Mouse (Mus musculus) c-Kit-positive CD71-negative TER-119-negative erythroid progenitor cells, embryonic 14.5 days (primary cell): ENCODE results near the gene Pla2g2d.
"Not testable (repeated sequence)": the region's sequence is repeated elsewhere in the genome, so short reads cannot be mapped to it uniquely, and the experiment has no call there.

Experiments
- DNase-seq: peaks from one replicate; pipeline ENCODE4 v3.0.0-alpha.2; 2013; ENCODE audit warnings: low read depth

Pla2g2d gene

GRCm38 (mm10) chr4:138782098-138782497, 6.6 kb downstream of the Pla2g2d start:
- DNase-seq, result no peak

DNA sequence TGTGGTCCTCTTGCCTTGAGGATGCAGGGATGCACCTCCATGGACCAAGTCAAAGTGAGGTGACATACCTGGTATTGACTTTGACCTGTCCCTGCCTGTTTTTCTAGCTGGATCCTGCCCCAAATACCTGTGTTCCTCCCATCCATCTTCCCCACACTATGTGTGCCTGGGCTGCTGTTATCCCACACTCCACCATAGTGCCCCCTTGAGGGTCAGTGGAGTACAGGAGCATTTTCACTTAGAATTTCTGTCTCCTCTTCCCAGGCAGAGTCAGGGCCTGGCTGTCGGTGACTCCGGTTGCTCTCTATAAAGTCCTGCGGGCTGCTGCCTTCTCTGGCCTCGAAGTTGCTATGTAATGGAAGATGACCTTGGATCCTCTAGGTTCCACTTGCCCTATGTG, 10.2 kb downstream of the Pla2g2d start:
- no peak for DNase-seq

- no peak for DNase-seq
Measured at GRCm38 (mm10) chr4:138786141-138786540, 10.6 kb downstream of the Pla2g2d start.

DNA sequence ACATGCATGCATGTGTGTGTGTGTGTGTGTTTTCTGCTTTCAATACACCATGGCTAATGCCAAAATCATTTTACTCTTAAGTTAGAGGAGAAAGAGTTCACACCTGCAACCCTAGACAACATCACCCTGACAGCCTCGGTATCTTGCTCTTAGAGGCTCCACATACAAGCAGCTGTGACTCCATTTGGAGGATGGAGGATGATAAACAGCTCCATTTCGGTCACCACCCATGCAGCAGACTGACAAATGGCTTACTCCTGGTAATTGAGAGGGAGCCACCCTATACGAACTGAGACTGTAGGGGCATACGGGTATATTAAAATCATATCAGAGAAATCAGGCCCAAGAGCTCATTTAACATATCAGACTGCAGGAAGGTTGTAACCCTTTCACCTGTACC, 12.8 kb downstream of the Pla2g2d start:
- DNase-seq, result no peak

DNA sequence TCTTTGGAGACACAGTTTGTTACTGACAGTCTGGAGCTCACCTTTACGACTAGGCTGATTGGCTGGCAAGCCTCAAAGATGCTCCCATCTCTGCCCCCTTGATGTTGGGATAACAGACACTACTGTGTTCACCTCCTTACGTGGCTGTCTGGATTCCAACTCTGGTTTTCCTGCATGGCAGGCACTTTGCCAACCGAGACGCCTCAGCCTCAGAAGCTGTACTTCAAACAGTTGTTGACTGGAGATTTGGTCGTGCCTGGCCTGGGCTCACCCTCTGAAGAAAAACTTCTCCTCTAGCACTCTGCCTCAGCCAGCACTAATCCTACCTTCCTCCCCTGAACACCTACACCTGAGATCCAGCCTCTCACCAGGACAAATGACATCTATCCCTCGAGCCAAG, 15.9 kb downstream of the Pla2g2d start:
- DNase-seq, result no peak

DNA sequence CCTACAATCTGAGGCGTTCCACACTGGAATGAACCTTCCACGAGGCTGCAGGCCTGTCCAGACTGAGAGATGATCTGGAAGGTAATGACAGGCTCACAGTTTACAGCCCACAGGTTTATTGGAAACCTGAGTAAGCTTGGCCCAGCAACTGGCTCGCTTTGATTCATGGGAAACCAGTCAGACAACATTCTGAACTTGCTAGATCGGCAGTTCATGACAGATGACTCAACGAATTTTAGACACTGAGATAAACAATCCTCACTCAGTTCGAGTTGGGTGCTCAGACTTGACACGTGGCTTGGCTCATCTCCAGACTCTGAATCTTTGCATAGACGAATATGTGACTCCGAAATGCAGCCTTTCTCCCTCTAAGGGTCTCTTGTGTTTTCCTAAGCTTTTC, 17.1 kb downstream of the Pla2g2d start:
- no peak for DNase-seq

DNA sequence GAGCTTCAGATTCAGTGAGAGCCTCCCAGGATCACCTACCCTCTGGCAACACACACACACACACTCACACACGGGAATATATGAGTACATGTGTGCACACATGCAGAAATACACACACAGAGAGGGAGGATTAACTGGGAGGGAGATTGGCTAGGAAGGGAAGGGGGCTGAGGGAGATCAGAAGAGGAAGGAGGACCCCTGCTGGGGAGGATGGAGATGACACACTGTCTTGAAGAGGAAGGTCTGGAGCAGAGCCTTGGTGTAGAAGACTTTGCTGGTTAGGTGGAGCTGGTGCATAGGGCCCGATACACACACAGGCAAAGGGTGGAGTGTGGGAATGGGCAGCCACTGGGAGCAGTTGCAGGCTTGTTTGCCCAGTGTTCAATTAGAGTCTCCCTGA, 17.7 kb downstream of the Pla2g2d start:
- no peak for DNase-seq

- DNase-seq, result no peak
Measured at GRCm38 (mm10) chr4:138794344-138794743, 18.8 kb downstream of the Pla2g2d start.

DNA sequence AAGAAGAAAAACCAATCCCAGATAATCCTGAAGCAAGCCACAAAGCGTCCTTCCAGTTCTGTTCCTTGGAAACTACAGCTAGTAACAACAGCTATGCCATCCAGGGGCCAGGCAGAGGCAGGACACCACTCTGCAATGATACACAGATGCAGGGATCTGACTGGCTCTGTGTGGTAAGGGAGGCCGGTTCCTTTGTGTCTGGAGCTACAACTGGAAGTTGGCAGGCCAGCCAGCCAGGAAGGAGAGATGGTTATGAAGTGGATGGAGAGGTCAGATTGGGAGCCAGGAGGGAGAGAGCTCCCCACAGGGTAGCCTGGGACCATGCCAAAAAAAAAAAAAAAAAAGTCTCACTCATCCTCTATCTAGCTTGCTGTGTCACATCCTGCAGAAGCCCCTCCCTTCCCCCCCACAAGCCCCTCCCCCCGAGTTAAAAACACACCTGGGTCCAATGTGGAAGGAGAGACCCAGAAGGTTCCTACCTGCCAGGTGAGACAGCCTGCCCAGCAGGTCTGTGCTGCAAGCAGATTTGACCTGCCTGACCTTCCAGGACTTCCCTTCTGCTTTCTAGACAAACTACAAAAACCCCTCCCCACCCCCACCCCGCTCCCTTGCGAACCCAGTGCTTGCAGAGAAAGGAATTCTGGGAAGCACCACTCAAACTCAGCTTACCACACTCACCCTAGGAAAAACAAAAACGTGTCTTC, 21.1 kb downstream of the Pla2g2d start:
- DNase-seq, result no peak

DNA sequence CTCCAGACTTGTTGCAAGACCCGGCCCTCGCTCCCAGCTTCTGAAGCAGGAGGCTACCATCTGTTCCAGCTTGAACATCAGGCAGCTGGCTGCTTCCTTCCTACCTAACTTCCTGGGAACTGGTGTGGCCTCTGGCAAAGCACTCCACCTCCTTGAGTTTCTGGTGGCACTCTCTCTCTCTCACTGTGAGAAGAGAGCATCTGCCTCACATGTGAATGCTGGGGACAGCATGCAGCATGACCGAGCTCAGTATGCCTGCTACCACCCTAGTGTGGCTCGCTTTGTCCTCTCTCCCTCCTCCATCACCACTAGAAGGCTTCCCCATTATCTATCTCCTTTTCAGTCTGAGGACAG, 21.7 kb downstream of the Pla2g2d start:
- DNase-seq, result no peak

DNA sequence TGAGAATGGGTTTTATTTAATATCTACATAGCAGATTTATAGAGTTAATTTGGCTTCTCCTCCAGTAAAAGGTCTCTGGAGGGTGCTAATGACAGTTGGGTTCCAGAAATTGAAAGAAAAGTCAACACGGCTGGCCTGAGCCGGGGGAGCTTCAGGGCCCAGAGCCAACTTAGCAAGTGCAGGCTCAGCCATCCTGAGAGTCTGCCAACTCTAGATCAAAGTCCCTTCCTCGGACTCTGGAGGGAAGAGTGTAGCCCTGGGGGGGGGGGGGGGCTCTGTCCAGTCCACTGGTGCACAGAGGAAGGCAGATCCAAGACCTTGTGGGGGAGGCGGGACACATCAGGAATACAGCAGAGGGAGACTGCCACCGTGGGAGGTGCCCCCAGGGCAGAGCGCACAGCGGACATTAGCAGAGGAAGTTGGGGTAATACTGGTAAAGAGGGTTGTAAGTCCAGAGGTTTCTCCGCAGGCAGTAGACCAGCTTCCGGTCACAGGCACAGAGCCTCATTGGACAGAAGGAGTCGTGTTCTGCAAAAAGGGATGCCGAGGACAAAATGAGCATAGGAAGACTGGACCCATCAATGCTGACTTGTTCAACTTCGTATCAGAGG, 24.7 kb downstream of the Pla2g2d start:
- no peak for DNase-seq

DNA sequence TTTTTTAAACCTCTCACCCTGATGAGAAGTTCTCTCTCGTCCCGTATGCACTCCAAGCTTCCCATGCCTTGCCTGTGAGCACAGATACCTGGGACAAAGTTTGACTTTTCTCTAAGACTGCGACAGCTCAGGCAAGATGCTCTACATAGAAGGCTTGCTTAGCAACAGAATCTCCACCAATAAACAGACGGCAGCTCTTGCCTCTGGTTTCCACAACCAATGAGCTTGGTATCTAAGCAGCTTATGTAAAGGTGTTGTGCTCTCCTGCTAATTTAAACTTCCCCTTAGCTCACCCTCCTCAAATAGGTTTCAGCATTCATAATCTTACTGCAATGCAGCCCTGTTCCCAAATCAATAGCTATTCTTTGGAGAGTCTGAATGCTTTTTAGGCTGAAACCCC, 26.1 kb downstream of the Pla2g2d start:
- DNase-seq, result no peak

DNA sequence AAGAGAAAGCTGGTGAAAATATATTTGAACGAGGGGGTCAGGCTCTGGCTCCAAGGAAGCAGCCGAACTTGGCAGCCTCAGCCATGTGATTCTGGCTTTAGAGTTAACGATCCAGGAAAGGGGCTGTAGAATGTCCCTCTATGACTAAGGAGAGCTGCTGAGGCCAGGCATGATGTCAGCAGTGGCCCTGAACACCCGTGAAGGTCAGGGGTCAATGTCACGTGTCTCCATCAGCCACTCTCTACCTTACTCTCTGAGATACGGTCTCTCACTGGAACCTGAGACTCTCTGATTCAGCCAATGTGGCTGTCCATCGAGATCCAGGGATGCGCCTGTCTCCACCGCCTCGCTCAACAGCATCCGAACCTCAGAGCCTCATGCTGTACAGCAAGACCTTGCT, 27.4 kb downstream of the Pla2g2d start:
- DNase-seq, result no peak

- no peak for DNase-seq
Measured at GRCm38 (mm10) chr4:138805248-138805647, 29.7 kb downstream of the Pla2g2d start.

GRCm38 (mm10) chr4:138806160-138806559, 30.6 kb downstream of the Pla2g2d start:
- no peak for DNase-seq

- no peak for DNase-seq
Measured at GRCm38 (mm10) chr4:138806920-138807541, 31.5 kb downstream of the Pla2g2d start.

DNA sequence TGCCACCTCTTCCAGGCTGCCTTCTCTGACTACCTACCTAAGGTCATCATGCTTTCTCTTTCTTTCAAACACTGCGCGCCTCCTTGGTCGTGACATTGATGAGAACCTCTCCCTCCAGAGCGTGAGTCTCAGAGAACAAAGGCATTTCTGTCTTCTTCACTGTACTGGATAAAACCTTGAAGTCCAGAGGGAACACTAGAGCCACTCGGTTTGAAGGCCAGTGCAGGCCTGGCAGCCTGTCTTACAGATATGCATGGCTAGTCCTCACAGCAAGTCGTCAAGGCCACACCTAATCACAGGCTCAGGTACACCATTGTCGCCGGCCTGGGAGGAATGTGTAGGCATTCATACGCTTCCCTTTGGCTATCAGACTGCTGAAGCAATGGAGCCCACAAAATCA, 40.6 kb downstream of the Pla2g2d start:
- no peak for DNase-seq

GRCm38 (mm10) chr4:138817736-138818135, 42.2 kb downstream of the Pla2g2d start:
- no peak for DNase-seq

GRCm38 (mm10) chr4:138819101-138819500, 43.6 kb downstream of the Pla2g2d start:
- DNase-seq, result no peak

- DNase-seq, result no peak
Measured at GRCm38 (mm10) chr4:138821036-138821435, 45.5 kb downstream of the Pla2g2d start.

GRCm38 (mm10) chr4:138824161-138824560, 48.6 kb downstream of the Pla2g2d start:
- not testable (repeated sequence) for DNase-seq

- no peak for DNase-seq
Measured at GRCm38 (mm10) chr4:138824660-138825059, 49.1 kb downstream of the Pla2g2d start.

DNA sequence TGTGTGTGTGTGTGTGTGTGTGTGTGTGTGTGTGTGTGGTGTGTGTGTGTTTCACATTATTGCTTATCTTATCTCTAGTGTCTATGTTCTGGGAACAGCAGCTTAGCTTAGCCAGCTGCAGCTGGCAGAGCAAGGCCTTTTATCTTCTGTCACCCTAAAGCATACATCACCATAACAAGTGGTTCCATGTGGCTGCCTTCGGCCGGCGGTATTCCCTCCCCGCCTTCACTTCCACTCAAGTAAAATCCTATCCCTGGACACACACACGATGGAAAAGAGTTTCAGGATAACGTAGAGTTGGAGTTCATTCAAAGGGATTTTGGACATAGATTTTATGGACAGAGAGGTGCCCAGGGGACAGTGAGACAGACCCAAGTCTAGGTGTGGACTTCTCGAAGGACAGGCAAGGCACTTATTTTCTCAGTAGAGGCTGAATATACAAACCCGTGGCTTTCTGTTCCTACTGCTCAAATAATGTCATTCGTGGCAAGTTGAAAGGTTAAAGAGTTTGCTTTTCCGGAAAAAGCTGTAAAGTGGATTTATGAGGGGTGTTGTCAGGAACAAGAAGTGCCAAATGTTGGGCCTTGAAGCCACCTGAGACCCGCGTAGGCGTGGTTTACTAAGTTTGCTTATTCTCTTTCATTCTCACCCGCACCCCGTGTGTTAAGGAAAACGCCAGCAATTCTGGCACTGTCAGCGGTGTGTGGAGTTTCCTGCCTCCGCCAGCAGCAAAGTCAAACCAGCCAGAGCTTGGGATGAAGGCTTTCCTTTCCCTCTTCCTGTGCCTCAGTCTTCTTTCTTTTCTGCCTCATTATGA, 50.4 kb downstream of the Pla2g2d start:
- no peak for DNase-seq
